Comparison of ENCODE assay signal across 13 mouse cellular contexts in the genomic region with DNA sequence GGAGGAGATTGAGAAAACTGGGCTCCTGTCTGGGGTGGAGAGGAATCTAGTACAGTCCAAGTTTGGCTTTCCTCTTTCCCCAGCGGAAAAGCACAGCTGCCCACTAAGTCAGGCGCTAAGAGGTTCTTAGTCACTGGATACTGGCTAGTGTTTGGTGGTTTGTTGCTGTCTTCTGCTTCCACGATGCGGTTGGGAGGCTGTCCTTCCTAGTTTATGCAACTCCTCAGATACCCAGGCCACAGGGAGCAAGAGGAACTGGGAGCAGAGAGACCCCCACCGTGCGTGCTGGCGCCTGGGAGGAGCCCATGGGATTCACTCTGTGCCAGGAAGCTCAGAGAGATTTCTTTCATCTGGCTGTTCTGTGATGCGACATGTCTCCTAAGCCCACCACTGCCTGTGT.
"Had no signal": no experiment of that assay in that cellular context is flagged by ENCODE, and none has a peak within 500 bp of the region (broad histone marks: within the 10 kb centered on the region; RNA-seq: fewer than 3 reads in every experiment).

No protein-coding gene starts in this region.

- H3K4me3 ChIP-seq: layer of hippocampus, adult 2 months; limb, embryonic 13.5 days; megakaryocyte, embryonic 14.5 days; midbrain, embryonic 13.5 days had no signal

- H3K27me3 ChIP-seq: limb, embryonic 13.5 days; midbrain, embryonic 13.5 days had no signal

- H3K36me3 ChIP-seq: midbrain, embryonic 13.5 days had no signal

- H3K9ac ChIP-seq: limb, embryonic 13.5 days; liver, embryonic 14.5 days; midbrain, embryonic 13.5 days had no signal

- ATAC-seq: lung, postnatal 0 days; midbrain, embryonic 13.5 days had no signal

- DNase-seq: kidney, postnatal 10 days; kidney, postnatal 4 days; left cerebral cortex, postnatal 4 days; lung, adult 2 months; right cerebral cortex, adult 18-20 months; right cerebral cortex, postnatal 25 days; thymus, postnatal 36 days had no signal

- H3K27ac ChIP-seq: layer of hippocampus, adult 2 months; limb, embryonic 13.5 days; liver, embryonic 14.5 days; midbrain, embryonic 13.5 days had no signal

- H3K4me2 ChIP-seq: limb, embryonic 13.5 days; midbrain, embryonic 13.5 days had no signal

- H3K9me3 ChIP-seq: limb, embryonic 13.5 days; megakaryocyte, embryonic 14.5 days; midbrain, embryonic 13.5 days had no signal

- H3K4me1 ChIP-seq: megakaryocyte, embryonic 14.5 days had no signal
